Mouse (Mus musculus) liver, embryonic 14.5 days (tissue): ENCODE results near the gene Sugct.

Experiments used
- CTCF ChIP-seq: IDR thresholded peaks from 2 replicates; pipeline ENCODE4 v1.5.1; 2016; ENCODE audit warnings: antibody characterized with exemption, low read depth, control low read depth
- EP300 ChIP-seq: IDR thresholded peaks from 2 replicates; pipeline ENCODE4 v1.6.1; 2016; ENCODE audit warnings: antibody characterized with exemption, low read depth

DNA sequence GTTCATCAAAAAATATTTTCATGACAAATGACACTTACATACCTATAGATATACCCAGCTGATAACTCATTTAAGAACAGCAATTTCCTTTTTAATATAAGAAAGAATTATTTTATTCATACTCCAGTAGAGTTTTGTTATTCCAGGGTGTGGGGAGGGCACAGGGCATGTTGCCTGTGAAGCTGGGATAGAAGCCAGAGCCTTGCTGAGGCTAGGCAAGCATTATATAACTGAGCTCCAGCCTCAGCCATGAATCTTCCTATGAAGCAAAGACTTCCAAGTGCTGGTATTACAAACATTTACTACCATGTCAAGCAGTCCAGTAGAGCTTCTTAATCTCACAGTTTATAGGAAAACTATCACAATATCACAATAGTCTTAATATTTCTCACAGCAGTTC lies 70.4 kb downstream of the Sugct start:
- TF ChIP-seq CTCF (no peak), EP300 (no peak)
